Mouse (Mus musculus) G1E (cell line): ENCODE data around the gene Dmd. TPM values are rescaled to one million over a fixed set of nuclear protein-coding genes. Genes with fewer than 3 reads are reported as not detected.

Source experiments
- ATAC-seq: 2 replicates; pipeline ENCODE4 v1.8.0; 2016; ENCODE audit warnings: mild to moderate bottlenecking; ENCODE audit not compliant: insufficient number of reproducible peaks, poor library complexity, low FRiP score, severe bottlenecking; ENCODE audit errors: extremely low read depth
- DNase-seq: peaks from one replicate; pipeline ENCODE4 v3.0.0; 2012; ENCODE audit warnings: low spot score
- H3K27me3 ChIP-seq: 2 replicates; pipeline ENCODE4 v1.6.1; 2012; ENCODE audit warnings: mild to moderate bottlenecking, low read length, inconsistent platforms; ENCODE audit not compliant: insufficient read depth
- H3K36me3 ChIP-seq: replicated peaks from 2 replicates; pipeline ENCODE3; 2012; ENCODE audit warnings: mild to moderate bottlenecking, inconsistent platforms
- H3K4me1 ChIP-seq: 2 replicates; pipeline ENCODE4 v1.6.1; 2012; ENCODE audit warnings: low read depth, low read length, inconsistent platforms, mixed read lengths; ENCODE audit not compliant: insufficient read depth
- H3K4me3 ChIP-seq: 2 replicates; pipeline ENCODE4 v1.5.1; 2012; ENCODE audit warnings: low read depth, mild to moderate bottlenecking, inconsistent platforms, low read length, moderate library complexity, mixed read lengths
- H3K9me3 ChIP-seq: replicated peaks from 2 replicates; pipeline ENCODE4 v1.6.1; 2012; ENCODE audit warnings: inconsistent platforms
- CTCF ChIP-seq: IDR thresholded peaks from 2 replicates; pipeline ENCODE4 v1.5.1; 2012; ENCODE audit warnings: low read depth, low read length, inconsistent platforms, mixed read lengths
- GATA1 ChIP-seq: IDR thresholded peaks from 2 replicates; pipeline ENCODE4 v1.6.1; 2012; ENCODE audit warnings: borderline replicate concordance, low read length, inconsistent platforms, mixed read lengths
- GATA2 ChIP-seq: IDR thresholded peaks from 2 replicates; pipeline ENCODE4 v1.6.1; 2012; ENCODE audit warnings: low read depth, low read length, inconsistent platforms, borderline replicate concordance
- POLR2AphosphoS5 ChIP-seq: IDR thresholded peaks from 2 replicates; pipeline ENCODE4 v1.6.1; 2012; ENCODE audit warnings: low read depth, low read length, inconsistent platforms; ENCODE audit not compliant: insufficient replicate concordance
- TAL1 ChIP-seq: conservative IDR thresholded peaks from 2 replicates; pipeline ENCODE4 v1.6.1; 2012; ENCODE audit warnings: low read depth, low read length, inconsistent platforms, mixed read lengths
- polyA plus RNA-seq: library from polyadenylated mRNA; stranded (reverse); fragments of >175 nt; gene quantifications from 2 replicates; pipeline ENCODE4 v1.2.3, GENCODE M21; 2012
- total RNA-seq, 2 experiments: library from RNA; stranded (forward) in 1 of 2; stranded (reverse) in 1 of 2; fragments of 200-1000 nt in 1 of 2; fragments of >200 nt in 1 of 2; fragmentation: Nextera tagmentation in 1 of 2; gene quantifications; 2 replicates each; pipeline ENCODE4 v1.2.3; 2014 to 2017

Gene Dmd
- total and polyA plus RNA-seq, 3 experiments, result 0.38 TPM; not detected in 2

- ATAC-seq (no peak), DNase-seq (no peak)
- no peaks in the 10 kb centered on the region for H3K27me3 ChIP-seq
- no peaks in the 10 kb centered on the region for H3K9me3 ChIP-seq
- TF ChIP-seq GATA1, result no peak
- no peak for TF ChIP-seq POLR2AphosphoS5
- no peak for TF ChIP-seq CTCF
- TF ChIP-seq TAL1, result no peak
- TF ChIP-seq GATA2, result no peak
- H3K4me1 ChIP-seq, result no peaks in the 10 kb centered on the region
- H3K4me3 ChIP-seq, result no peak overlapping the region
- no peaks in the 10 kb centered on the region for H3K36me3 ChIP-seq
These were observed 2258.3 kb downstream of the Dmd start for GRCm38 (mm10) chrX:85207001-85207400.

- Histone ChIP-seq H3K4me1 (no peaks in the 10 kb centered on the region), H3K4me3 (no peak overlapping the region), H3K27me3 (no peaks in the 10 kb centered on the region), H3K9me3 (no peaks in the 10 kb centered on the region), H3K36me3 (no peaks in the 10 kb centered on the region)
- TF ChIP-seq POLR2AphosphoS5 (no peak), GATA2 (no peak), CTCF (no peak), GATA1 (no peak), TAL1 (no peak)
- ATAC-seq (no peak; the same call in 1 of the 2 replicates), DNase-seq (no peak)
These were observed 2278.2 kb downstream of the Dmd start for GRCm38 (mm10) chrX:85226883-85227282.

- H3K4me3 ChIP-seq, result no peak within 1 kb of the TSS
- no peak for TF ChIP-seq TAL1
- TF ChIP-seq POLR2AphosphoS5, result no peak
- no peak for TF ChIP-seq CTCF
- no peak for TF ChIP-seq GATA2
- no peak for TF ChIP-seq GATA1
- H3K9me3 ChIP-seq, result no peaks in the 10 kb centered on the region
- no peaks in the 10 kb centered on the region for H3K36me3 ChIP-seq
- no peaks in the 10 kb centered on the region for H3K4me1 ChIP-seq
- ATAC-seq (no peak), DNase-seq (no peak)
- no peaks in the 10 kb centered on the region for H3K27me3 ChIP-seq
These were observed 2300.7 kb downstream of the Dmd start, which contains the start of gene Fthl17a for GRCm38 (mm10) chrX:85249379-85249778. Fthl17a (plus strand) TSS chrX:85249679.
